Mouse (Mus musculus): ENCODE results near the gene Hectd1. TPM values are rescaled to one million over a fixed set of nuclear protein-coding genes. Genes with fewer than 3 reads are reported as not detected.

The Hectd1 gene
- polyA plus RNA-seq, 2 experiments, result 35.8 to 44.0 TPM

- no peak for DNase-seq (ENCODE audit: low spot score)
- no peak for ATAC-seq (ENCODE audit: low FRiP score, low read depth)
- peaks cover 9% of the 10 kb centered on the region for H3K4me1 ChIP-seq (ENCODE audit: control insufficient read depth, insufficient read depth, low read length)
These were observed 135.2 kb downstream of the Hectd1 start for GRCm38 (mm10) chr12:51694096-51694495.

More at GRCm38 (mm10) chr12:51694096-51694495, 135.2 kb downstream of the Hectd1 start:
- no peaks in the 10 kb centered on the region for H3K27me3 ChIP-seq (ENCODE audit: control insufficient read depth, insufficient read depth, low read length)
- no peak overlapping the region for H3K4me2 ChIP-seq (replicated peaks; ENCODE audit: low read depth, low read length, severe bottlenecking)
- no peak overlapping the region for H3K9ac ChIP-seq (ENCODE audit: low read depth, low read length, severe bottlenecking)
- TF ChIP-seq POLR2A (IDR thresholded peaks at IDR 0.05; ENCODE audit: borderline replicate concordance, extremely low read depth, insufficient read depth, insufficient read length), result no peak
- H3K4me3 ChIP-seq (replicated peaks; ENCODE audit: low read length), result no peak overlapping the region
- H3K9me3 ChIP-seq (ENCODE audit: control insufficient read depth, low read length), result no peaks in the 10 kb centered on the region
- no peak overlapping the region for H3K27ac ChIP-seq (replicated peaks; ENCODE audit: low read depth, low read length)
- no peaks in the 10 kb centered on the region for H3K36me3 ChIP-seq (ENCODE audit: control insufficient read depth, insufficient read depth, low read length)

Other genes starting within 250 kb of the Hectd1 start
- gene Coch, start 236.2 kb downstream of the Hectd1 start, polyA plus RNA-seq (2012; rRNA removed), result 4.1 and 6.0 TPM in 2 replicates
- gene Coch, start 236.2 kb downstream of the Hectd1 start, polyA plus RNA-seq (2014; fragmentation: Nextera tagmentation; extraction: Ambion mirVana), result 7.6 and 8.6 TPM in 2 replicates
- gene Ap4s1, start 138.5 kb downstream of the Hectd1 start, polyA plus RNA-seq (2012; rRNA removed), result 15.1 and 18.5 TPM in 2 replicates
- 32.8 and 34.6 TPM in 2 replicates for gene Ap4s1, start 138.5 kb downstream of the Hectd1 start, polyA plus RNA-seq (2014; fragmentation: Nextera tagmentation; extraction: Ambion mirVana)
- gene Strn3, start 137.6 kb downstream of the Hectd1 start, polyA plus RNA-seq (2012; rRNA removed), result 61.0 and 67.4 TPM in 2 replicates
- gene Strn3, start 137.6 kb downstream of the Hectd1 start, polyA plus RNA-seq (2014; fragmentation: Nextera tagmentation; extraction: Ambion mirVana), result 73.3 and 75.3 TPM in 2 replicates
- 24.8 and 35.9 TPM in 2 replicates for gene Heatr5a, start 141.8 kb upstream of the Hectd1 start, polyA plus RNA-seq (2012; rRNA removed)
- 14.1 and 14.7 TPM in 2 replicates for gene Heatr5a, start 141.8 kb upstream of the Hectd1 start, polyA plus RNA-seq (2014; fragmentation: Nextera tagmentation; extraction: Ambion mirVana)
- 11.4 and 14.6 TPM in 2 replicates for gene Dtd2, start 177.0 kb upstream of the Hectd1 start, polyA plus RNA-seq (2012; rRNA removed)
- gene Dtd2, start 177.0 kb upstream of the Hectd1 start, polyA plus RNA-seq (2014; fragmentation: Nextera tagmentation; extraction: Ambion mirVana), result 18.7 and 20.3 TPM in 2 replicates
- not detected in 2 replicates for gene Gpr33, start 198.5 kb upstream of the Hectd1 start, polyA plus RNA-seq (2012; rRNA removed)
- not detected in 2 replicates for gene Gpr33, start 198.5 kb upstream of the Hectd1 start, polyA plus RNA-seq (2014; fragmentation: Nextera tagmentation; extraction: Ambion mirVana)